ENCODE assay signal across 10 mouse cellular contexts in the genomic region with DNA sequence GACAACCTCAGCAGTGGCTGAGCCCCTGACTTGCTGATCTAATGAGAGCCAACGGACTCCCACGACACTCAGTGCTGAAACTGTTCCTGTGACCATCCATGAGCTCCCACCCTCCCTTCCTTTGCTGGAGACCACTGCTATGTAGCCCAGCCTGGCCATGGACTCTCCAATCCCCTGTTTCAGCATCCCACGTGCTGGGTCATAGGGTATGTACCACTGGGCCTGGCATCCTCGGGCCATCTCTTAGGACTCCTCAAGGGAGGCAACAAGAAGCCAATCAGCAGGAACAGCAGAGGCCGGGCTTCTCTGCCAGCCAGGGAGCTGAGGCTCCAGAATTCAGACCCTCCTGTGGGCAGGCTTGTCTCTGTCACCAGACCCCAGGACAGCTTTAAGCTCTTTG.
DNase-seq lines count a peak whose midpoint lies in the region; ATAC-seq and TF ChIP-seq lines count a peak whose summit lies in the region.
"Had no signal": no experiment of that assay in that cellular context is flagged by ENCODE, and none has a peak within 500 bp of the region (broad histone marks: within the 10 kb centered on the region; RNA-seq: fewer than 3 reads in every experiment).

No protein-coding gene starts in this region.

- peak overlapping the region; percentile 25; the same call in 1 of the 2 replicates for H3K9ac ChIP-seq in heart, embryonic 12.5 days
- peak overlapping the region; percentile 9; the same call in 1 of the 2 replicates for H3K9ac ChIP-seq in ES-Bruce4 (ENCODE audit: low read depth, poor library complexity, severe bottlenecking)
- peak overlapping the region; percentile 59 for H3K9ac ChIP-seq in forebrain, embryonic 16.5 days (replicated peaks; ENCODE audit: low read depth, low read length)
- H3K9ac ChIP-seq in liver, embryonic 13.5 days, result peak overlapping the region; percentile 7; the same call in 1 of the 2 replicates

- H3K4me1 ChIP-seq in heart, embryonic 12.5 days (replicated peaks), result peaks cover 100% of the 10 kb centered on the region
- H3K4me1 ChIP-seq in ES-Bruce4 (ENCODE audit: control insufficient read depth, insufficient read depth, low read length), result peaks cover 4% of the 10 kb centered on the region
- peaks cover 60% of the 10 kb centered on the region for H3K4me1 ChIP-seq in forebrain, embryonic 16.5 days (replicated peaks; ENCODE audit: control insufficient read depth, insufficient read depth, low read length)
- peaks cover 88% of the 10 kb centered on the region for H3K4me1 ChIP-seq in liver, embryonic 13.5 days (replicated peaks)

- ATAC-seq in heart, embryonic 12.5 days (ENCODE audit: insufficient number of reproducible peaks, low FRiP score), result no peak
- no peak for ATAC-seq in forebrain, embryonic 16.5 days
- no peak for ATAC-seq in liver, embryonic 13.5 days (ENCODE audit: low read depth)
- ATAC-seq in monocyte, adult 5-6 weeks (replicated peaks; ENCODE audit: insufficient number of reproducible peaks, low FRiP score, low TSS enrichment, poor library complexity, severe bottlenecking), result no peak
- ATAC-seq: inflammation-experienced regulatory T-cells, adult 6 months had no signal

- no peak for TF ChIP-seq CTCF in ES-Bruce4 (IDR thresholded peaks at IDR 0.05; ENCODE audit: low read depth, low read length)

- peak overlapping the region; percentile 47 for H3K4me2 ChIP-seq in heart, embryonic 12.5 days
- peak overlapping the region; percentile 16; the same call in 1 of the 2 replicates for H3K4me2 ChIP-seq in forebrain, embryonic 16.5 days (ENCODE audit: low read length)
- 0 out of 2 replicates have a peak overlapping the region, but pooled peaks have one; percentile 33 for H3K4me2 ChIP-seq in liver, embryonic 13.5 days

- H3K27me3 ChIP-seq in heart, embryonic 12.5 days (replicated peaks), result no peaks in the 10 kb centered on the region
- no peaks in the 10 kb centered on the region for H3K27me3 ChIP-seq in ES-Bruce4 (ENCODE audit: control insufficient read depth, insufficient read depth, low read length, poor library complexity, severe bottlenecking)
- H3K27me3 ChIP-seq in forebrain, embryonic 16.5 days (replicated peaks; ENCODE audit: control insufficient read depth, insufficient read depth, low read length), result no peaks in the 10 kb centered on the region
- H3K27me3 ChIP-seq in liver, embryonic 13.5 days, result no peaks in the 10 kb centered on the region

- TF ChIP-seq EP300 in ES-Bruce4 (IDR thresholded peaks at IDR 0.05; ENCODE audit: insufficient read depth, low read depth, low read length), result no peak

- peak overlapping the region; percentile 91 for H3K27ac ChIP-seq in heart, embryonic 12.5 days (ENCODE audit: poor library complexity, severe bottlenecking)
- no peak overlapping the region; the same call in 1 of the 2 replicates for H3K27ac ChIP-seq in ES-Bruce4 (ENCODE audit: insufficient read depth, low read length)
- peak overlapping the region; percentile 97 for H3K27ac ChIP-seq in forebrain, embryonic 16.5 days (ENCODE audit: low read length)
- H3K27ac ChIP-seq in liver, embryonic 13.5 days, result peak overlapping the region; percentile 71; the same call in 1 of the 2 replicates

- peaks cover 32% of the 10 kb centered on the region for H3K36me3 ChIP-seq in heart, embryonic 12.5 days
- no peaks in the 10 kb centered on the region for H3K36me3 ChIP-seq in ES-Bruce4 (ENCODE audit: control insufficient read depth, insufficient read depth, low read length, poor library complexity, severe bottlenecking)
- no peaks in the 10 kb centered on the region for H3K36me3 ChIP-seq in forebrain, embryonic 16.5 days (ENCODE audit: control insufficient read depth, insufficient read depth)
- peaks cover 9% of the 10 kb centered on the region for H3K36me3 ChIP-seq in liver, embryonic 13.5 days

- no peak for DNase-seq in heart, postnatal 14 days
- no peak for DNase-seq in liver, embryonic 13.5 days
- no peak for DNase-seq in adrenal gland, postnatal 10 days
- no peak for DNase-seq in gastrocnemius, adult 18-20 months (ENCODE audit: low spot score)
- DNase-seq: thymus, postnatal 14 days had no signal

- WGBS in heart, embryonic 12.5 days, result 52% methylated on average over 5 of the region's 5 CpGs
- 25% methylated on average over 5 of the region's 5 CpGs for WGBS in forebrain, embryonic 16.5 days
- 75% methylated on average over 5 of the region's 5 CpGs for WGBS in liver, embryonic 13.5 days (ENCODE audit: insufficient replicate concordance)

- no peaks in the 10 kb centered on the region for H3K9me3 ChIP-seq in heart, embryonic 12.5 days (replicated peaks)
- H3K9me3 ChIP-seq in ES-Bruce4 (replicated peaks; ENCODE audit: control insufficient read depth, insufficient read depth, low read length, poor library complexity, severe bottlenecking), result no peaks in the 10 kb centered on the region
- no peaks in the 10 kb centered on the region for H3K9me3 ChIP-seq in forebrain, embryonic 16.5 days (ENCODE audit: control insufficient read depth, low read length)
- H3K9me3 ChIP-seq in liver, embryonic 13.5 days (replicated peaks), result no peaks in the 10 kb centered on the region

- no peak overlapping the region for H3K4me3 ChIP-seq in heart, embryonic 12.5 days
- no peak overlapping the region for H3K4me3 ChIP-seq in ES-Bruce4 (ENCODE audit: low read depth, low read length)
- H3K4me3 ChIP-seq in forebrain, embryonic 16.5 days (replicated peaks; ENCODE audit: low read length), result no peak overlapping the region
- no peak overlapping the region for H3K4me3 ChIP-seq in liver, embryonic 13.5 days (replicated peaks)

- intact Hi-C loops in heart, postnatal 14 days (cut with DNase I), result no loop called here

- no peak for TF ChIP-seq POLR2A in ES-Bruce4 (IDR thresholded peaks at IDR 0.05; ENCODE audit: insufficient read depth, low read length)

Comparison
In these comparisons a context has a peak if more than half of its experiments do, and no peak if none do; other contexts are left out.
1. H3K9ac ChIP-seq: peak in every context shown above with its lines; median percentile 59 in forebrain, embryonic 16.5 days; 25 in heart, embryonic 12.5 days; 9 in ES-Bruce4; 7 in liver, embryonic 13.5 days.